8 mouse cellular contexts compared by ENCODE assay signal in genomic region chr8:22227061-22227877, GRCm38 (mm10). TPM values are rescaled to one million over a fixed set of nuclear protein-coding genes. Genes with fewer than 3 reads are reported as not detected.
DNase-seq lines count a peak whose midpoint lies in the region; ATAC-seq and TF ChIP-seq lines count a peak whose summit lies in the region.

TSS of gene Thsd1 (plus strand) at chr8:22227313.

- H3K27me3 ChIP-seq in hindbrain, postnatal 0 days (ENCODE audit: insufficient read depth, low read length): 0 out of 2 replicates have a peak, but pooled peaks cover 3% of the 10 kb centered on the region
- H3K27me3 ChIP-seq in liver, embryonic 13.5 days: peaks cover 32% of the 10 kb centered on the region

- peak; percentile 85 for ATAC-seq in hindbrain, postnatal 0 days
- ATAC-seq in liver, embryonic 13.5 days (ENCODE audit: low read depth): peak; percentile 81

- H3K36me3 ChIP-seq in hindbrain, postnatal 0 days (ENCODE audit: insufficient read depth, low read length): peaks cover 8% of the 10 kb centered on the region; the same call in 1 of the 2 replicates
- 0 out of 2 replicates have a peak, but pooled peaks cover 3% of the 10 kb centered on the region for H3K36me3 ChIP-seq in liver, embryonic 13.5 days

- H3K27ac ChIP-seq in left cerebral cortex, adult 2 months: no peak within 1 kb of the TSS
- H3K27ac ChIP-seq in hindbrain, postnatal 0 days: no peak within 1 kb of the TSS
- H3K27ac ChIP-seq in liver, embryonic 13.5 days: no peak within 1 kb of the TSS

- no peaks in the 10 kb centered on the region for H3K9me3 ChIP-seq in hindbrain, postnatal 0 days (ENCODE audit: low read length)
- no peaks in the 10 kb centered on the region for H3K9me3 ChIP-seq in liver, embryonic 13.5 days (replicated peaks)

- peak in 1 of 2 experiments; percentile 18 for DNase-seq in left cerebral cortex, adult 2 months (ENCODE audit: extremely low spot score in 1 of 2, low spot score in 2 of 2)
- DNase-seq in left cerebral cortex, adult 9 months (ENCODE audit: low spot score in 2 of 2): no peak
- peak; percentile 23 to 48 for DNase-seq in cerebellum, postnatal 10 days
- peak; percentile 72 for DNase-seq in gastrocnemius, postnatal 14 days
- DNase-seq in hindbrain, postnatal 0 days (ENCODE audit: low spot score): peak; percentile 42
- peak; percentile 34 for DNase-seq in liver, embryonic 13.5 days
- DNase-seq in naive thymus-derived CD4-positive, alpha-beta T cell, adult 2 months (ENCODE audit: low read depth): peak; percentile 36
- peak; percentile 42 for DNase-seq in thymus, postnatal 14 days

- H3K4me3 ChIP-seq in left cerebral cortex, adult 2 months: peak within 1 kb of the TSS; percentile 49
- H3K4me3 ChIP-seq in hindbrain, postnatal 0 days (ENCODE audit: low read length): peak within 1 kb of the TSS; percentile 43
- peak within 1 kb of the TSS; percentile 61 for H3K4me3 ChIP-seq in liver, embryonic 13.5 days (replicated peaks)

- peak within 1 kb of the TSS; percentile 71 for H3K4me2 ChIP-seq in hindbrain, postnatal 0 days (ENCODE audit: low read depth, low read length)
- H3K4me2 ChIP-seq in liver, embryonic 13.5 days: peak within 1 kb of the TSS; percentile 72

- TF ChIP-seq CTCF in left cerebral cortex, adult 2 months (IDR thresholded peaks at IDR 0.05): no peak
- no peak for TF ChIP-seq CTCF in hindbrain, postnatal 0 days (IDR thresholded peaks at IDR 0.05; ENCODE audit: low read depth)

- intact Hi-C loops in left cerebral cortex, adult 2 months (cut with DNase I): no loop called here
- intact Hi-C loops in gastrocnemius, postnatal 14 days (cut with DNase I; ENCODE audit: low total_unique reads): no loop called here

- WGBS in hindbrain, postnatal 0 days: 2% methylated on average over 39 of the region's 39 CpGs
- WGBS in liver, embryonic 13.5 days (ENCODE audit: insufficient replicate concordance): under 1% methylated on average over 39 of the region's 39 CpGs

- H3K9ac ChIP-seq in hindbrain, postnatal 0 days (replicated peaks; ENCODE audit: low read length): peak within 1 kb of the TSS; percentile 18; the same call in 1 of the 2 replicates
- H3K9ac ChIP-seq in liver, embryonic 13.5 days: peak within 1 kb of the TSS; percentile 42

- no peaks in the 10 kb centered on the region for H3K4me1 ChIP-seq in hindbrain, postnatal 0 days (ENCODE audit: insufficient read depth, low read length)
- H3K4me1 ChIP-seq in liver, embryonic 13.5 days (replicated peaks): peaks cover 9% of the 10 kb centered on the region; the same call in 1 of the 2 replicates

RNA-seq across cellular contexts. Expression of gene Thsd1, which starts in this region (rescaled TPM):
- total RNA-seq in left cerebral cortex, adult 2 months (2021): 1 to 10 TPM; 2.6 to 3.9 TPM
- total RNA-seq in gastrocnemius, postnatal 14 days (2021): 1 to 10 TPM; 4.1 to 4.2 TPM
- 7.1 and 8.5 TPM in 2 replicates for total RNA-seq in hindbrain, postnatal 0 days (2014; rRNA removed)
- 5.0 and 5.4 TPM in 2 replicates for polyA plus RNA-seq in hindbrain, postnatal 0 days (2015; fragmentation: Nextera tagmentation; extraction: Ambion mirVana)
- 1.5 and 2.3 TPM in 2 replicates for polyA plus RNA-seq in liver, embryonic 13.5 days (2015; fragmentation: Nextera tagmentation; extraction: Ambion mirVana)

Comparison
In these comparisons a context has a peak if more than half of its experiments do, and no peak if none do; other contexts are left out.
1. DNase-seq: peak in cerebellum, postnatal 10 days (2 of 2), gastrocnemius, postnatal 14 days (single experiment), hindbrain, postnatal 0 days (single experiment), liver, embryonic 13.5 days (single experiment), naive thymus-derived CD4-positive, alpha-beta T cell, adult 2 months (single experiment) and thymus, postnatal 14 days (single experiment); none in left cerebral cortex, adult 9 months (0 of 2).
2. Peak in every context shown above with its lines, with median percentiles within 50 percentile points of each other: H3K4me3 ChIP-seq.